Mouse (Mus musculus) hindbrain, embryonic 16.5 days (tissue): ENCODE results near the gene Banf2. TPM values are rescaled to one million over a fixed set of nuclear protein-coding genes. Genes with fewer than 3 reads are reported as not detected.
A peak's percentile ranks its signal among the peaks of the same experiment; 100 is the strongest.

Source experiments
- ATAC-seq: fragments of 200-750 bp; cut with Nextera tagmentation; 2 replicates; pipeline ENCODE4 v1.8.0; 2017; ENCODE audit warnings: moderate TSS enrichment, moderate library complexity
- H3K27ac ChIP-seq: fragments of 300-500 bp; sonication (generic); 2 replicates; pipeline ENCODE4 v1.5.1; 2014; ENCODE audit warnings: low read depth, mild to moderate bottlenecking, control low read depth, low read length, moderate library complexity
- H3K27me3 ChIP-seq: fragments of 300-500 bp; sonication (generic); replicated peaks from 2 replicates; pipeline ENCODE4 v1.6.1; 2014; ENCODE audit warnings: low read length; ENCODE audit not compliant: control insufficient read depth, insufficient read depth
- H3K36me3 ChIP-seq: fragments of 300-500 bp; sonication (generic); 2 replicates; pipeline ENCODE4 v1.6.1; 2014; ENCODE audit warnings: mild to moderate bottlenecking, low read length, moderate library complexity, mixed read lengths; ENCODE audit not compliant: control insufficient read depth, insufficient read depth
- H3K4me1 ChIP-seq: fragments of 300-500 bp; sonication (generic); 2 replicates; pipeline ENCODE4 v1.6.1; 2014; ENCODE audit warnings: low read depth, low read length; ENCODE audit not compliant: control insufficient read depth, insufficient read depth
- H3K4me2 ChIP-seq: fragments of 300-500 bp; sonication (generic); 2 replicates; pipeline ENCODE4 v1.6.1; 2014; ENCODE audit warnings: mild to moderate bottlenecking, low read length, control low read depth, moderate library complexity
- H3K4me3 ChIP-seq: fragments of 300-500 bp; sonication (generic); 2 replicates; pipeline ENCODE4 v1.5.1; 2014; ENCODE audit warnings: mild to moderate bottlenecking, low read length, control low read depth, moderate library complexity
- H3K9ac ChIP-seq: fragments of 300-500 bp; sonication (generic); 2 replicates; pipeline ENCODE4 v1.6.1; 2014; ENCODE audit warnings: low read depth, mild to moderate bottlenecking, control low read depth, low read length, moderate library complexity
- H3K9me3 ChIP-seq: fragments of 300-500 bp; sonication (generic); 2 replicates; pipeline ENCODE4 v1.6.1; 2014; ENCODE audit warnings: mild to moderate bottlenecking, low read length, moderate library complexity; ENCODE audit not compliant: control insufficient read depth
- WGBS: fragments of 180-500 bp; shearing (Covaris S2); extraction: QIAGEN DNeasy Blood & Tissue Kit; methylation state at CpG from one replicate; pipeline ENCODE4 v1.1.7; 2014; 5-methylcytosine and 5-hydroxymethylcytosine counted together
- polyA plus RNA-seq: library from polyadenylated mRNA; unstranded; fragments of >200 nt; fragmentation: Nextera tagmentation; extraction: Ambion mirVana; gene quantifications from 2 replicates; pipeline ENCODE4 v1.2.1, GENCODE M21; 2015

Gene Banf2
- polyA plus RNA-seq, 1 experiment from 2014 or later: not detected

GRCm38 (mm10) chr2:144005166-144005955, 27.5 kb upstream of the Banf2 start:
- Histone ChIP-seq H3K4me3 (no peak overlapping the region), H3K36me3 (no peaks in the 10 kb centered on the region), H3K27me3 (no peaks in the 10 kb centered on the region), H3K9ac (no peak overlapping the region), H3K27ac (no peak overlapping the region), H3K9me3 (no peaks in the 10 kb centered on the region), H3K4me1 (peaks cover 21% of the 10 kb centered on the region), H3K4me2 (no peak overlapping the region)
- no peak for ATAC-seq
- 79% methylated on average over 6 of the region's 6 CpGs for WGBS

GRCm38 (mm10) chr2:144006686-144007085, 26.2 kb upstream of the Banf2 start:
- ATAC-seq: no peak
- Histone ChIP-seq H3K36me3 (no peaks in the 10 kb centered on the region), H3K4me3 (no peak overlapping the region), H3K27me3 (no peaks in the 10 kb centered on the region), H3K4me1 (peaks cover 22% of the 10 kb centered on the region), H3K27ac (no peak overlapping the region), H3K4me2 (no peak overlapping the region), H3K9ac (no peak overlapping the region), H3K9me3 (no peaks in the 10 kb centered on the region)
- WGBS: 87% methylated on average over 6 of the region's 6 CpGs

- WGBS: over 99% methylated on average over 4 of the region's 4 CpGs
- H3K4me1 ChIP-seq: peaks cover 22% of the 10 kb centered on the region
- ATAC-seq: no peak
Observed at GRCm38 (mm10) chr2:144007211-144007610, 25.6 kb upstream of the Banf2 start.

GRCm38 (mm10) chr2:144009081-144009480, 23.8 kb upstream of the Banf2 start:
- H3K4me1 ChIP-seq: peaks cover 18% of the 10 kb centered on the region
- H3K27me3 ChIP-seq: no peaks in the 10 kb centered on the region
- H3K27ac ChIP-seq: 0 out of 2 replicates have a peak overlapping the region, but pooled peaks have one; percentile 16
- 77% methylated on average over 1 of the region's 1 CpGs for WGBS
- no peaks in the 10 kb centered on the region for H3K36me3 ChIP-seq
- ATAC-seq: no peak
- H3K9ac ChIP-seq: no peak overlapping the region
- H3K4me3 ChIP-seq: peak overlapping the region; percentile 94; the same call in 1 of the 2 replicates
- no peaks in the 10 kb centered on the region for H3K9me3 ChIP-seq
- H3K4me2 ChIP-seq: peak overlapping the region; percentile 68

More at GRCm38 (mm10) chr2:144007211-144007610, 25.6 kb upstream of the Banf2 start:
- Histone ChIP-seq H3K4me2 (no peak overlapping the region), H3K27me3 (no peaks in the 10 kb centered on the region), H3K9ac (no peak overlapping the region), H3K9me3 (no peaks in the 10 kb centered on the region), H3K36me3 (no peaks in the 10 kb centered on the region), H3K4me3 (no peak overlapping the region), H3K27ac (no peak overlapping the region)

GRCm38 (mm10) chr2:144009551-144010281, 23.1 kb upstream of the Banf2 start:
- peak overlapping the region; percentile 90 for H3K27ac ChIP-seq
- peak overlapping the region; percentile 68 for H3K4me2 ChIP-seq
- peak overlapping the region; percentile 94 for H3K4me3 ChIP-seq
- no peaks in the 10 kb centered on the region for H3K36me3 ChIP-seq
- 0 out of 2 replicates have a peak, but pooled peaks have one; percentile 0 for ATAC-seq
- 6% methylated on average over 28 of the region's 30 CpGs for WGBS
- no peaks in the 10 kb centered on the region for H3K27me3 ChIP-seq
- no peaks in the 10 kb centered on the region for H3K9me3 ChIP-seq
- H3K9ac ChIP-seq: peak overlapping the region; percentile 88
- peaks cover 16% of the 10 kb centered on the region for H3K4me1 ChIP-seq

GRCm38 (mm10) chr2:144010282-144011044, 22.4 kb upstream of the Banf2 start:
- peak overlapping the region; percentile 68 for H3K4me2 ChIP-seq
- peak; percentile 1; the same call in 1 of the 2 replicates for ATAC-seq
- under 1% methylated on average over 50 of the region's 107 CpGs for WGBS
- no peaks in the 10 kb centered on the region for H3K36me3 ChIP-seq
- H3K9ac ChIP-seq: peak overlapping the region; percentile 88
- H3K4me1 ChIP-seq: peaks cover 14% of the 10 kb centered on the region
- H3K27ac ChIP-seq: peak overlapping the region; percentile 90
- no peaks in the 10 kb centered on the region for H3K27me3 ChIP-seq
- no peaks in the 10 kb centered on the region for H3K9me3 ChIP-seq
- peak overlapping the region; percentile 94 for H3K4me3 ChIP-seq

- H3K4me2 ChIP-seq: peak within 1 kb of the TSS; percentile 68
- ATAC-seq: peak; percentile 99
- H3K9me3 ChIP-seq: no peaks in the 10 kb centered on the region
- 0% methylated on average over 30 of the region's 53 CpGs for WGBS
- H3K9ac ChIP-seq: peak within 1 kb of the TSS; percentile 88
- peak within 1 kb of the TSS; percentile 90 for H3K27ac ChIP-seq
- no peaks in the 10 kb centered on the region for H3K36me3 ChIP-seq
- H3K4me3 ChIP-seq: peak within 1 kb of the TSS; percentile 94
- no peaks in the 10 kb centered on the region for H3K27me3 ChIP-seq
- peaks cover 14% of the 10 kb centered on the region for H3K4me1 ChIP-seq
Observed at GRCm38 (mm10) chr2:144011080-144011551, 21.7 kb upstream of the Banf2 start, which contains the start of gene Rrbp1. Gene Rrbp1, minus strand, starts transcription at chr2:144011263.

GRCm38 (mm10) chr2:144014051-144014450, 18.8 kb upstream of the Banf2 start:
- H3K27ac ChIP-seq: no peak overlapping the region
- 82% methylated on average over 11 of the region's 11 CpGs for WGBS

More at GRCm38 (mm10) chr2:144014051-144014450, 18.8 kb upstream of the Banf2 start:
- H3K4me3 ChIP-seq: no peak overlapping the region
- no peaks in the 10 kb centered on the region for H3K9me3 ChIP-seq
- H3K4me2 ChIP-seq: no peak overlapping the region
- no peaks in the 10 kb centered on the region for H3K27me3 ChIP-seq
- no peak overlapping the region for H3K9ac ChIP-seq
- no peaks in the 10 kb centered on the region for H3K36me3 ChIP-seq
- ATAC-seq: no peak
- peaks cover 12% of the 10 kb centered on the region for H3K4me1 ChIP-seq
